Mouse (Mus musculus) megakaryocyte, embryonic 14.5 days (primary cell): Measurements from ENCODE around the gene Btf3.

Source experiments
- FLI1 ChIP-seq: IDR thresholded peaks from 2 replicates; pipeline ENCODE4 v1.6.1; 2012; ENCODE audit warnings: low read length, inconsistent platforms, mixed read lengths
- GATA1 ChIP-seq: IDR thresholded peaks from 3 replicates; pipeline ENCODE4 v1.6.1; 2012; ENCODE audit warnings: mixed read lengths, low read length, inconsistent platforms, borderline replicate concordance

GRCm38 (mm10) chr13:98275646-98276045 is 41.2 kb downstream of the Btf3 start:
- TF ChIP-seq FLI1 (no peak), GATA1 (no peak)
